Mouse (Mus musculus) brain, embryonic 14.5 days (tissue): ENCODE data around the gene Bspry.

Experiments
- CTCF ChIP-seq: fragments of 200-500 bp; IDR thresholded peaks from 2 replicates; pipeline ENCODE4 v1.5.1; 2012; ENCODE audit warnings: inconsistent platforms, mild to moderate bottlenecking, moderate library complexity, borderline replicate concordance; ENCODE audit not compliant: insufficient read depth, insufficient read length; ENCODE audit errors: extremely low read depth
- POLR2A ChIP-seq: fragments of 200-500 bp; IDR thresholded peaks from 2 replicates; pipeline ENCODE4 v1.6.1; 2012; ENCODE audit warnings: mild to moderate bottlenecking, inconsistent platforms, borderline replicate concordance; ENCODE audit not compliant: poor library complexity, insufficient read depth, insufficient read length, severe bottlenecking; ENCODE audit errors: extremely low read depth

- no peak for TF ChIP-seq CTCF
- no peak for TF ChIP-seq POLR2A
Observed at GRCm38 (mm10) chr4:62437256-62437778, 42.5 kb upstream of the Bspry start.
